Mouse (Mus musculus) midbrain, embryonic 11.5 days (tissue): Measurements from ENCODE around the gene Kirrel. TPM values are rescaled to one million over a fixed set of nuclear protein-coding genes. Genes with fewer than 3 reads are reported as not detected.

Experiments used
- ATAC-seq: fragments of 200-750 bp; cut with Nextera tagmentation; 2 replicates; pipeline ENCODE4 v1.8.0; 2017; ENCODE audit warnings: moderate TSS enrichment, moderate library complexity; ENCODE audit not compliant: low FRiP score
- DNase-seq: peaks from one replicate; pipeline ENCODE4 v3.0.0; 2015; ENCODE audit warnings: low spot score; ENCODE audit errors: missing footprints
- H3K27ac ChIP-seq: fragments of 300-500 bp; sonication (generic); 2 replicates; pipeline ENCODE4 v1.5.1; 2014; ENCODE audit warnings: low read depth, low read length
- H3K27me3 ChIP-seq: fragments of 300-500 bp; sonication (generic); 2 replicates; pipeline ENCODE4 v1.6.1; 2014; ENCODE audit warnings: mild to moderate bottlenecking, low read length, moderate library complexity, mixed read lengths; ENCODE audit not compliant: control insufficient read depth, insufficient read depth
- H3K36me3 ChIP-seq: fragments of 300-500 bp; sonication (generic); 2 replicates; pipeline ENCODE4 v1.6.1; 2014; ENCODE audit warnings: mild to moderate bottlenecking, low read length, moderate library complexity, mixed read lengths; ENCODE audit not compliant: control insufficient read depth, insufficient read depth
- H3K4me1 ChIP-seq: fragments of 300-500 bp; sonication (generic); 2 replicates; pipeline ENCODE4 v1.6.1; 2014; ENCODE audit warnings: low read length; ENCODE audit not compliant: control insufficient read depth, insufficient read depth
- H3K4me2 ChIP-seq: fragments of 300-500 bp; sonication (generic); 2 replicates; pipeline ENCODE4 v1.6.1; 2014; ENCODE audit warnings: mild to moderate bottlenecking, moderate library complexity
- H3K4me3 ChIP-seq: fragments of 300-500 bp; sonication (generic); 2 replicates; pipeline ENCODE4 v1.5.1; 2014; ENCODE audit warnings: low read depth, low read length
- H3K9ac ChIP-seq: fragments of 300-500 bp; sonication (generic); 2 replicates; pipeline ENCODE4 v1.6.1; 2014; ENCODE audit warnings: low read length
- H3K9me3 ChIP-seq: fragments of 300-500 bp; sonication (generic); 2 replicates; pipeline ENCODE4 v1.6.1; 2016; ENCODE audit warnings: low read length; ENCODE audit not compliant: control insufficient read depth
- WGBS: fragments of 180-500 bp; shearing (Covaris S2); extraction: QIAGEN DNeasy Blood & Tissue Kit; methylation state at CpG from one replicate; pipeline ENCODE4 v1.1.7; 2014; 5-methylcytosine and 5-hydroxymethylcytosine counted together
- polyA plus RNA-seq: library from polyadenylated mRNA; unstranded; fragments of >200 nt; fragmentation: Nextera tagmentation; extraction: Ambion mirVana; gene quantifications from 2 replicates; pipeline ENCODE4 v1.2.1, GENCODE M21; 2014

The Kirrel gene
- 6.4 and 7.4 TPM in 2 replicates for polyA plus RNA-seq

DNA sequence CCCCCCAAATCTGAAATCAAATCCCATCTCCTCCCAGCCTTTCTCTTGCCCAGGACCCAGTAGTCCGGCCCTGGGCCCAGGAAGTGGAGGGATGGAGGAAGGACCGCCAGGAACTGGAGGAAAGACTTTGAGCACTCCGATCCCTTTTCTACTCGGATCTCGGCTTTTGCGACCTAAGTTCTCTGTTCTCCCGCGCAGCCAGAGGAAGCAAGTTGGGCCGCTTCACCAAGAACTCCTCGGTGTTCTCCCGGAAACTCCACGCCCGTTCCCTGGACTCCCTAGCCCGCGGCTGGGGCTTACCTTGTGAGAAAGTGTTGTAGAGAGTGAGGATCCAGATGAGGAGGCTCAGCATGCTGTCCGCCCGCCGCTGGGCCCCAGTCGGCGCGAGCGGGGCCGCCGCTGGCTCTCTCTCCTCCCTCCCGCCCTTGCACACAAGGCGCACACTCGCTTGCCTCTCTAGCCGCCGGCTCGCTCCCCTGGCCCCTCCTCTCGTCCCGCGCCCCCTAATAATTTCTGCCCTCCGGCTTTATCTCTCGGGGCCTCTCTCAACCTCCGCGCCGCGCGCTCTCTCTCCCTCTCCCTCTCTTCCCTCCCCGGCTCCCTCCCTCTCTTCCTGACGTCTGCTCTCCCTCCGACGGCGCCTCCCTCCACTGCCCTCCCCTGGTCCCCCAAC, at the start of gene Kirrel:
Kirrel (minus strand) TSS at position 652 of the 673 bp plus-strand sequence.
- H3K27ac ChIP-seq, result peak within 1 kb of the TSS; percentile 68; the same call in 1 of the 2 replicates
- DNase-seq, result peak; percentile 98
- H3K9me3 ChIP-seq, result no peaks in the 10 kb centered on the region
- under 1% methylated on average over 43 of the region's 45 CpGs for WGBS
- peak within 1 kb of the TSS; percentile 89 for H3K9ac ChIP-seq
- peak; percentile 88 for ATAC-seq
- peaks cover 29% of the 10 kb centered on the region for H3K4me1 ChIP-seq
- H3K36me3 ChIP-seq, result no peaks in the 10 kb centered on the region
- H3K4me3 ChIP-seq, result peak within 1 kb of the TSS; percentile 68
- H3K27me3 ChIP-seq, result no peaks in the 10 kb centered on the region
- peak within 1 kb of the TSS; percentile 83 for H3K4me2 ChIP-seq

DNA sequence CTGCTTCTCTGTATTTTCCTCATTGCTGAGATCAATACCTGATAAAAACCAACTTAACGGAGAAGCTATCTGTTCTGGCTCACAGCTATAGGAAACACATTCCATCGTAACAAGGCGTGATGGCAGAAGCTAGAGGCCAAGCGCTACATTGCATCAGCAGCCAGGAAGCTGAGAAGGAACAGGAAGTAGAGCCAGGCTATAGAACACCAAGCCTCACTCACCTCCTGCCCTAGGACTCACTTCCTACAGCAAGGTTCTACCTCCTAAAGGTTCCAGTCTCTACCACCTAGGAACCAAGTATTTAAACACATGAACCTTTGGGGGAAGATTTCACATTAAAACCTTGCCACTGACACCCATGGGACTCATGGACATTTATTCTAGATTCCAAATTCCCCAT, 49.1 kb upstream of the Kirrel start:
- Histone ChIP-seq H3K9me3 (no peaks in the 10 kb centered on the region), H3K27ac (no peak overlapping the region), H3K4me2 (no peak overlapping the region), H3K4me1 (no peaks in the 10 kb centered on the region), H3K27me3 (no peaks in the 10 kb centered on the region), H3K9ac (no peak overlapping the region), H3K4me3 (no peak overlapping the region), H3K36me3 (no peaks in the 10 kb centered on the region)
- WGBS, result 88% methylated on average over 4 of the region's 4 CpGs
- DNase-seq, result no peak
- no peak for ATAC-seq

DNA sequence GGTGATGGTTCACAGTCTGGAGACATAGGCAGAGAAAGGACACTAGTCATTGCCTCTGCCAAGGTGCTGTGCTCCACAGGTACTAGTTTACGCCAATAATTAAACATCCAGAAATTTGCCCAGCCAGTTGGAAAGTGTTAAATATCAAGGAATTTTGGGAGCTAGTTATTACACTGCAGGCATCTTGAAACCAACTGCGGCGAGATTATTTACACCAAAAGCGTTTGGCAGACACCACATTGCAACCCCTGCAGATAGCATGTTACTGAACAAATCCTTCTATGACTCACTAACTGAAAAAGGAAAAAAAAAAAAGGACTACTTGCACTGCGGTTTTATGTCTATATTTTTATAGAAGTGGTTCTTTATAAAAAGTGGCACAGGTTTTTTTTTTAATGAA, 47.8 kb upstream of the Kirrel start:
- no peak overlapping the region for H3K9ac ChIP-seq
- 90% methylated on average over 5 of the region's 5 CpGs for WGBS
- H3K9me3 ChIP-seq, result no peaks in the 10 kb centered on the region
- ATAC-seq (no peak), DNase-seq (no peak)
- no peaks in the 10 kb centered on the region for H3K4me1 ChIP-seq
- no peaks in the 10 kb centered on the region for H3K36me3 ChIP-seq
- H3K27ac ChIP-seq, result no peak overlapping the region
- no peak overlapping the region for H3K4me2 ChIP-seq
- H3K27me3 ChIP-seq, result no peaks in the 10 kb centered on the region
- H3K4me3 ChIP-seq, result no peak overlapping the region

DNA sequence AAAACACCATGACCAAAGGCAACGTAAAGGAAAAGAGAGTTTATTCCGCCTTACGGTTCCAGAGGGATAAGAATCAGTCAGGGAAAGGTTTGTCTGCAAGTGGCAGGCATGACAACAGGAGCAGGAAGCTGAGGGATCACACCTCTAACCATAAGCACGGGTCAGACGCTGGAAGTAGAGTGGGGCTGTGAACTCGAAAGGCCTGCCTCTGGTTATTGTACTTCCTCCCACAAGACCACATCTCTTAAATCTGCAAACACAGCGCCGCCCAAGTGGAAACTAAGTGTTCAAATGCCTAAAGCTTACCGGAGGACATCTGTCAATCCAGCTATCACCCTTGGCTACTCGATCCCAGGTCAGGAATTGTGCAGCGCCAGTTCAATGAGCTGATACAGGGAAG, 40.6 kb upstream of the Kirrel start:
- Histone ChIP-seq H3K27ac (no peak overlapping the region), H3K4me2 (no peak overlapping the region), H3K36me3 (no peaks in the 10 kb centered on the region), H3K4me1 (no peaks in the 10 kb centered on the region), H3K27me3 (no peaks in the 10 kb centered on the region), H3K4me3 (no peak overlapping the region), H3K9ac (no peak overlapping the region), H3K9me3 (no peaks in the 10 kb centered on the region)
- no peak for DNase-seq
- WGBS, result 79% methylated on average over 11 of the region's 11 CpGs
- no peak for ATAC-seq

DNA sequence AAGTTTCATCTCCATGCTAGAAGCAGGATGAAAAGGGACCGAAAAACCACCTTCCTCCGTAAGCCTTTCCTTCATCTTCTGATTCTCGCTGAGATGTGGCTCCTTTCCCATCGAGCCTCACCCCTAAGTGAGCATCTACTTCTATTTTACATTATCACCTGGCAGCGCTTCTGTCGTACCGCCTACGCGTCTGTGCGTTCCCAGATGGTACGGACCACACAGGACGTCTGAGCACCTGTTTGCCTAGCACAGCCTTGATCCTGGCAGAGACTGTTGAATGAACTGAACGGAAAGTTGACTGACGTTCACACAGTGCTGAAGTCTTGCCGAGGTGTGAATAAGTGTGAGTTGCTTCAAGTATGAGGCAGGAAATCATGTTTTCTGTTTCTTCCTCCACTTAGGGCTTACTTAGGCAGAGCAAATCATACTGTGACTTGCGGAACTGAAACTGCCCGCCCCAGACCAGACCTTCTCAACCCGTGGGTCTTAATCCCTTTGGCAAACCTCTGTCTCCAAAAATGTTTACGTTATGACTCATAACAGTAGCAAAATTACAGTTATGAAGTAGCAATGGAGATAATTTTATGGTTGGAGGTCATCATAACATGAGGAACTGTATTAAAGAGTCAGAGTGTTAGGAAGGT, 39.8 kb upstream of the Kirrel start:
- ATAC-seq (no peak), DNase-seq (no peak)
- Histone ChIP-seq H3K4me2 (no peak overlapping the region), H3K4me3 (no peak overlapping the region), H3K27me3 (no peaks in the 10 kb centered on the region), H3K4me1 (no peaks in the 10 kb centered on the region), H3K9ac (no peak overlapping the region), H3K36me3 (no peaks in the 10 kb centered on the region), H3K9me3 (no peaks in the 10 kb centered on the region), H3K27ac (no peak overlapping the region)
- 96% methylated on average over 19 of the region's 19 CpGs for WGBS

DNA sequence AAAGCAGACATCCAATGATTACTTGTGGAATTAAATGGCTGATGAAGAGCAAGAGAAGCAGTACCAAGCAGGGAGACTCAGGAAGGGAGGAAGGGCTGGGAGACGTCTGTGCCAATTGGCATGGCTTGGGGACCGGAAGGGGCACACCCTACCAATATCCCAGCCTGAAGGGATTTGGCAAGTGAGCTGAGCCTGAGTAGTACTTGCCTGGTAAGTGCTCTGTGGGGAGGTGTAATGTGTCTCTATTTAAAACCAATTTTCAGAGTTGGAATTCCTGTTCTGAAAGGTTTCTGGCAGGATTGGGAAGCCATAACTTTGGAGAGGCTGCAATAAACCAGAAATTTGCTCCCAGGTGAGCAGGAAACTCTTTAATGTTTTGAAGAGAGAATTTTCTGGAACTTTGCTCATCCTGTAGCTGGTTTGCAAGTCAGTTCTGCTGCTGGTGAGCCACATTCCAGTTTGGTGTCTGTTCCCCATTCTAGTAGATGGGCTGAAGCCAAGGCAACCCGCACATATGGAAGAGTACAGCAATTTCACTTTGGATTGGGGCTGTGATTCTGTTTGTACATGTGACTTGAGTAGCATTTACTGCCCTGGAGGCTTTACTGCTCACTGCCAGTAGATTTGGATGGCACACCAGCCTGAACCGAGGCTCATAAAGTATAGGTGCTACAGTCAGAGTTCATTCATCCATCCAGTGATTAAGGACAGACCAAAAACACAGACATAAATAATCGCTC, 32.0 kb upstream of the Kirrel start:
- DNase-seq (no peak), ATAC-seq (no peak)
- no peak overlapping the region for H3K27ac ChIP-seq
- H3K4me2 ChIP-seq, result no peak overlapping the region
- no peaks in the 10 kb centered on the region for H3K4me1 ChIP-seq
- no peak overlapping the region for H3K9ac ChIP-seq
- H3K9me3 ChIP-seq, result no peaks in the 10 kb centered on the region
- no peak overlapping the region for H3K4me3 ChIP-seq
- H3K27me3 ChIP-seq, result no peaks in the 10 kb centered on the region
- WGBS, result 86% methylated on average over 5 of the region's 5 CpGs
- no peaks in the 10 kb centered on the region for H3K36me3 ChIP-seq

DNA sequence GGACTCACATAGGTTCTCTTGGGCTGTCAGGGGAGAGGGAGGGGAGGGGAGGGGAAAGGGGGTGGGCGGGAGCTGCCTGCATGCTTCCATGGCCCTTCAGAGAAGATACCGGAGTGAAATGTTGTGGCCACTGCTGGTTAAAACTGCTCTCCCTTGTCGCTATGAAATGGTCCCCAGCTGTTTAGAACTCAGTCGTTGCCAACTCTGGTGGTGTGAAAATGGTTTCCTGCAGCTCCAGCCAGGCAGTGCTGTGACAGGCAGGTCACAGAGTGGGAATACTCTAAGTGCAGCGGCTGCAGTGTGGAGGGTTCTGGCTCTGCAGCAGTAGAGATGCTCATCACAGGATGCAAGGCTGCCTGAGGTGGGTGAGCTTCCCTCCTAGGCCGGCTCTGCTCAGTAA, 22.1 kb upstream of the Kirrel start:
- 37% methylated on average over 6 of the region's 6 CpGs for WGBS
- no peak for DNase-seq
- Histone ChIP-seq H3K27ac (no peak overlapping the region), H3K4me2 (no peak overlapping the region), H3K4me1 (no peaks in the 10 kb centered on the region), H3K36me3 (no peaks in the 10 kb centered on the region), H3K9ac (no peak overlapping the region), H3K27me3 (no peaks in the 10 kb centered on the region), H3K9me3 (no peaks in the 10 kb centered on the region), H3K4me3 (no peak overlapping the region)
- no peak for ATAC-seq

DNA sequence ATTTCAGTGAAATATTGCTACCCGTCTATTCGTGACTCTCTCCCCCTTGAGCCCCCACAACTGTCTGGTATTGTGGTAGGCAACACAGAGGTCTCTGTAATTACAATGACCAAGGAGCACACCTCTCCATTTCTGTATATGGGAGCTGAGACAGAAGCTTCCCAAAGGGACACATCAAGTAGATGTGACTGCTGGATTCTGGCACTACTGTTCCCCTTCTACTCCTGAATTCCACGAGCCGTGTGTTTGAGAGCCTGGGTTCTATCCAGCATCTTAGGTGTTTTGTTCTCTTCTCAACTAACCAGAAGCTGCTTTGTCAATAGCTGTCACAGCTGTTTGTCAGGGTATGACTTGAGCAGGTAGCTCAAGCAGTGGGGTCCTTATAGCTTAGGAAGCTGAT, 20.5 kb upstream of the Kirrel start:
- Histone ChIP-seq H3K27ac (no peak overlapping the region), H3K36me3 (no peaks in the 10 kb centered on the region), H3K9ac (no peak overlapping the region), H3K4me1 (no peaks in the 10 kb centered on the region), H3K4me2 (no peak overlapping the region), H3K9me3 (no peaks in the 10 kb centered on the region), H3K4me3 (no peak overlapping the region), H3K27me3 (no peaks in the 10 kb centered on the region)
- ATAC-seq (no peak), DNase-seq (no peak)
- whole genome bisulfite sequencing, result 87% methylated on average over 4 of the region's 4 CpGs

DNA sequence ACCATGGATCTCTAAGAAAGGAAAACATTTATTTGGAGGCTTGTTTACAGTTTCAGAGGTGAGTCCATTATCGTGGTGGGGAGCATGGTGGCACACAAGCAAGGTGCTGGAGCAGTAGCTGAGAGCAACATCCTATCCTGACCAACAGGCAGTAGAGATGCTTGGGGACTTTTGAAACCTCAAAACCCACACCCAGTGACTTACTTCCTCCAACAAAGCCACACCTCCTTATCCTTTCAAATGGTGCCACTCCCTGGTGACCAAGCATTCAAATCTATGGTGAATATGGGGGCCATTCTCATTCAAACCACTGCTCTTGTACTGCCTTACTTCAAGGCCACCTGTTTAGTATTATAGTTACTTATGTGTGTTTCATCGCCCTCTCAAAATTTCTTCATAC, 20.0 kb upstream of the Kirrel start:
- H3K4me2 ChIP-seq, result no peak overlapping the region
- H3K4me1 ChIP-seq, result no peaks in the 10 kb centered on the region
- no peak for ATAC-seq
- H3K36me3 ChIP-seq, result no peaks in the 10 kb centered on the region
- 88% methylated on average over 2 of the region's 2 CpGs for WGBS
- no peaks in the 10 kb centered on the region for H3K9me3 ChIP-seq
- no peak for DNase-seq
- H3K27me3 ChIP-seq, result no peaks in the 10 kb centered on the region
- no peak overlapping the region for H3K27ac ChIP-seq
- H3K9ac ChIP-seq, result no peak overlapping the region
- H3K4me3 ChIP-seq, result no peak overlapping the region
